Mouse (Mus musculus): ENCODE measurements around the gene Wnt1.

Wnt1 gene

DNA sequence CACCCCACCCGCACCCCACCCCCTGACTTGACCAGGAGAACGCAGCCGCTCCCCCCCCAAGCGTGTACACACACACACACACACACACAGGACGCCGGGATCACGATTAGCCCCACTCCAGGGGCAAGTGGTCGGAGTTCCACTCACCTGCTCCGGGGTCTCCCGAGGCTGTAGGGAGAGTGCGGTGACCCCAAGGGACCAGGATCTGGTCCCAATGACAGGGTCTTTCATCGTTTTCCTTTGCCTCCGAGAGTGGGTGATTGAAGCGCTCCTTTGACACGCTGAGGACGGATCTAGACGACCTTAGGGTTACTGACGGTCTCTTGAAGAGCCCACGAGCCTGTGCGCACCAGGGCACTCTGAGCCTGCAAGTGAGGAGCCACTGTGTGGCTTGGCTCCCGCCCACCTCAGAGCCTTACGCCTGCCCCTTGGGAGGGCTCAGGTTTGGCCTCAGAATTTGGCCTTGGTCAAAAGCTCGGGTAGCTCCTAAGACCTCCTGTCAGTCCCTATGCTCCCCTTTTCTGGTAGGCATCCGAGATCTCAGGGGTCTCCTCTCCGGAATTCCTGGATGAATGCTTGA, 11.4 kb upstream of the Wnt1 start:
- no peak for DNase-seq (ENCODE audit: low spot score)

DNA sequence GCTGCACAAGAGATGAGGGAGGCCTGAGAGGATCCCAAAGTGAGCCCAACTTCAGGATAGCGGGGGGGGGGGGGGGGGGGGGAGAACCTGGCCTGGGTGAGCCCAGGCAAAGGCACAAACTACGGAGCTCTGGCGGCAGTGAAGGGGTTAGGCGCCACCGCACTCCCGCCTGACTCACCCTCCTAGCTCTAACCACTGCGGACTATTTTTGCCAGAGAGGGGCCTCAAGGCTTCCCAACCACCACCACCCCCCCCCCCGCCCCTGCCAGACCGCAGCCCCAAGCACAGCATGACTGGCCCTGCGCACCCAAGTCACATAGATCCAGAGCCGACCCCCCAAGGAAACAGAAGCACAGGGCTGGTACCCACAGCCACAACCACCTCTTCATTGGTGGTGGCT, 10.9 kb upstream of the Wnt1 start:
- no peak for DNase-seq (ENCODE audit: low spot score)

- no peak for DNase-seq (ENCODE audit: low spot score)
Measured at GRCm38 (mm10) chr15:98780075-98780474, 9.6 kb upstream of the Wnt1 start.

DNA sequence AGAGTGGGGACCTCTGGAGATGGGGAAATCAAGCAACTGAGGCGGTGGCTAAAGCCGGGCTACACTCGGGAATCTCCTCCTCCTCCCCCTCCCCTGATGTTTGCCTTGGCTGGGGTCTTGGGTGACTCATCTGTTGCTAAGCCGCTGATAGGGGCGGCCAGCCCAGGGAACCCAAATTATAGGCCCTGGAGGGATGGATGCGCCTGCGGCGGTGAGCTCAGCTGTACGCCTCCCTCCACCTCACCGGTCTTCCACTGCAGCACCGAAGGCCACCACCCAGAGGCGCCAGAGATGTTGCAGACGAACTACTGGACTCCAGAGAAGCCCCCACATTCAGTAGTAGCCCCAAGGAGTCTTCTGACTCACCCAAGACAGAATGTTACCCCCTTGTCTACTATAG, 9.1 kb upstream of the Wnt1 start:
- no peak for DNase-seq (ENCODE audit: low spot score)

DNA sequence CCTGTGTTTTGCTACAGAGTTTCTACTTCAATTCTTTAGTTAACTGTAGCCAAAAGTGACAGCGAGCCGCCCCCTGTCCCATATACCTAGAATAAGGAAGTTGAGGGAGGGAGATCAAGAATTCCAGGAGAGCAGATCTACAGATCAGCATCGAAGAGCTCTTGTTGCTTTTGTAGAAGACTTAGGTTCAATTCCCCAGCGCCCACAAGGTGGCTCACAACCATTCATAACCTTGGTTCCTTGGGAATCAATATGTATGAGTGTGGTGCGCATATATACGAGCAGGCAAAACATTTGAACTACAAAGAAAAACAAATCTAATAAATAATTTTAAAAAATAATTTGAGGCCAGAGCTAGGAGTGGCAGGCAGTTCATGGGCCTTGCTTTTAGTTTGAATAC, 8.5 kb upstream of the Wnt1 start:
- no peak for DNase-seq (ENCODE audit: low spot score)

GRCm38 (mm10) chr15:98785744-98786143, 3.9 kb upstream of the Wnt1 start:
- DNase-seq (ENCODE audit: low spot score) = no peak

- DNase-seq (ENCODE audit: low spot score) = no peak
Measured at GRCm38 (mm10) chr15:98787930-98788329, 1.7 kb upstream of the Wnt1 start.

DNA sequence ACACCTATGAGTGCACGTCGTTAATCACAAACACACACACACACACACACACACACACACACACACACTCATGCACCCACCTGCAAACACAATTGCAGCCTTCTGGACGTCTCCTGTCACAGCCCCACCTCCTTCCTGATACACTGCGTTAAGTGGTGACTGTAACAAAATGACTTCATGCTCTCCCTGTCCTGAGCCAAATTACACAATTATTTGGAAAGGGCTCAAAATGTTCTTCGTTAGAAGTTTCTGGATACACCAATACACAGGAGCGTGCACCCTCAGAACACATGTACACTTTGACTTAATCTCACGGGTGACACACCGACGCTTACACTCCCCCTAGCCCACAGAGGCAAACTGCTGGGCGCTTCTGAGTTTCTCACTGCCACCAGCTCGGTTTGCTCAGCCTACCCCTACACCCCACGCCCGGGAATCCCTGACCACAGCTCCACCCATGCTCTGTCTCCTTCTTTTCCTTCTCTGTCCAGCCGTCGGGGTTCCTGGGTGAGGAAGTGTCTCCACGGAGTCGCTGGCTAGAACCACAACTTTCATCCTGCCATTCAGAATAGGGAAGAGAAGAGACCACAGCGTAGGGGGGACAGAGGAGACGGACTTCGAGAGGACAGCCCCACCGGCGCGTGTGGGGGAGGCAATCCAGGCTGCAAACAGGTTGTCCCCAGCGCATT, 541 bp upstream of the Wnt1 start:
- no peak for DNase-seq (ENCODE audit: low spot score)

- no peak for DNase-seq (ENCODE audit: low spot score)
Measured at GRCm38 (mm10) chr15:98790761-98791160, 1.1 kb downstream of the Wnt1 start.

DNA sequence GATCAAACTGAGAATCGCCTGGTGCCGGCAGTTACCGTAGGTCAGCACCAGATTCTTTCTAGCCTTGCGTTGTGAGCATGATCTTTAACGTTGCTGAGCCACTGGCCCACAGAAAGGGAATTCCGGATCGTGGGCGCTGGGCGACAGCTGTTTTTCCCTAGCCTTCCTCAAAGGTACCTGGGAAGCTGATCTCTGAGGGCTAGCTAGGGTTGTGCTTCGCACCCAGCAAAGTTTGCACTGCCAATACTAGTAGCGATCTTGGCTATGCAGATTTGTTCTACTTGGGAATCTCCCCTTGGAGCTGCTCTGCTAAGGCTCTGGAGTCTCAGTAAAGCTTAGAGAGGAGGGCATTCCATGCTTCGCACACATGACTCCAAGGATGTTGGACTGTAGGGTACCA, 1.6 kb downstream of the Wnt1 start:
- no peak for DNase-seq (ENCODE audit: low spot score)

DNA sequence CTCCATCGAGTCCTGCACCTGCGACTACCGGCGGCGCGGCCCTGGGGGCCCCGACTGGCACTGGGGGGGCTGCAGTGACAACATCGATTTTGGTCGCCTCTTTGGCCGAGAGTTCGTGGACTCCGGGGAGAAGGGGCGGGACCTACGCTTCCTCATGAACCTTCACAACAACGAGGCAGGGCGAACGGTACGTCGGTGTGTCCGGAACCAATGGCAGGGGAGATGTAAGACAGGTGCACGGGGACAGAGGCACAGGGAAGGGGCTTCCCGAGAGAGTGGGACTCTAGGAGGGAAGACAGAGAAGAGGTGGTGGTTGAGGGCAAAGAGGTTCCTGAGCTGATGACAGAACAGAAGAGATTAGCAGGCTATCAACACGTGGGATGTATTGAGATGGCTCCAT, 2.1 kb downstream of the Wnt1 start:
- no peak for DNase-seq (ENCODE audit: low spot score)

DNA sequence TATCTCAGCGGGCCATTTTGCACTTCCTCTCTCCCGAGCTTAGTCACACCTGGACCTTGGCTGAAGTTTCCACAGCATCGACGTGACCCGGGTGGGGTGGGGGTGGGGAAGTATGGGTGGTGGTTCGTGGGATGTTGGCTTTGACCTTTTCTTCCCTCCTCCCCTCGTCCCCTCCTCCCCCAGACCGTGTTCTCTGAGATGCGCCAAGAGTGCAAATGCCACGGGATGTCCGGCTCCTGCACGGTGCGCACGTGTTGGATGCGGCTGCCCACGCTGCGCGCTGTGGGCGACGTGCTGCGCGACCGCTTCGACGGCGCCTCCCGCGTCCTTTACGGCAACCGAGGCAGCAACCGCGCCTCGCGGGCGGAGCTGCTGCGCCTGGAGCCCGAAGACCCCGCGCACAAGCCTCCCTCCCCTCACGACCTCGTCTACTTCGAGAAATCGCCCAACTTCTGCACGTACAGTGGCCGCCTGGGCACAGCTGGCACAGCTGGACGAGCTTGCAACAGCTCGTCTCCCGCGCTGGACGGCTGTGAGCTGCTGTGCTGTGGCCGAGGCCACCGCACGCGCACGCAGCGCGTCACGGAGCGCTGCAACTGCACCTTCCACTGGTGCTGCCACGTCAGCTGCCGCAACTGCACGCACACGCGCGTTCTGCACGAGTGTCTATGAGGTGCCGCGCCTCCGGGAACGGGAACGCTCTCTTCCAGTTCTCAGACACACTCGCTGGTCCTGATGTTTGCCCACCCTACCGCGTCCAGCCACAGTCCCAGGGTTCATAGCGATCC, 2.8 kb downstream of the Wnt1 start:
- DNase-seq (ENCODE audit: low spot score) = no peak

DNA sequence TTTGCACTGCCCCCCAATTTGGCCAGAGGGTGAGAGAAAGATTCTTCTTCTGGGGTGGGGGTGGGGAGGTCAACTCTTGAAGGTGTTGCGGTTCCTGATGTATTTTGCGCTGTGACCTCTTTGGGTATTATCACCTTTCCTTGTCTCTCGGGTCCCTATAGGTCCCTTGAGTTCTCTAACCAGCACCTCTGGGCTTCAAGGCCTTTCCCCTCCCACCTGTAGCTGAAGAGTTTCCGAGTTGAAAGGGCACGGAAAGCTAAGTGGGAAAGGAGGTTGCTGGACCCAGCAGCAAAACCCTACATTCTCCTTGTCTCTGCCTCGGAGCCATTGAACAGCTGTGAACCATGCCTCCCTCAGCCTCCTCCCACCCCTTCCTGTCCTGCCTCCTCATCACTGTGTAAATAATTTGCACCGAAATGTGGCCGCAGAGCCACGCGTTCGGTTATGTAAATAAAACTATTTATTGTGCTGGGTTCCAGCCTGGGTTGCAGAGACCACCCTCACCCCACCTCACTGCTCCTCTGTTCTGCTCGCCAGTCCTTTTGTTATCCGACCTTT, 3.6 kb downstream of the Wnt1 start:
- no peak for DNase-seq (ENCODE audit: low spot score)

DNA sequence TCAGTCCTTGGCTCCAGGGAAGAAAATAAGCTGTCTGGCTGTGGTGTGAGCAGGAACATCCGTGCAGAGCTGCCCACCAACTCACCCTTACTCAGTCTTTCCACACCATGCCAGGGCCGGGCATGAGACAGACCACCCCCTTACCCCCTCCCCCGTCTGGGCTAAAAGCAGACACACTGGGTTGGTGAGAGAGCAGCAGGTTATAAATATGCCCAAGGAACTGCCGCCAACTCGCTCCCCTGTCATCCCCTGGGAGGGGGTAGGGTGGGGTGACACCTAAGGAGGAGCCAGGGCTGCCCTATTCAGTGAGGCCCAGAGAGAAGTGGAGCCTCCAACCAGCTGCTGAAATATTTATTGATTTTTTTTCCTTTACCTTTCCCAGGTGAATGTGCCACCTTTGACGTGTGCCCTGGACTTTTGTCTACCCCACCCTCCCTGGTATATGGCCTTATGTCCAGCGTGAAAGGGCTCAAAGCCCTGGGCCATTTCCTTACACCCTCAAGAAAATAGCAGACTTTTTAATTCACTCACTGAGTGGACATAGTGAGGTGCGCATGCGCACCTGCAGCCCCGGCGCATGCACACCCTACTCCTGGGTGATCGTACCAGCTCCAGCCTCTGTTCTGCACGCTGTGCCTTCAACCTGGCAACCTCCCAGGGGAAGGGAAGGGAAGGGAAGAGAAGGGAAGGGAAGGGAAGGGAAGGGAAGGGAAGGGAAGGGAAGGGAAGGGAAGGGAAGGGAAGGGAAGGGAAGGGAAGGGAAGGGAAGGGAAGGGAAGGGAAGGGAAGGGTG, 7.3 kb downstream of the Wnt1 start:
- DNase-seq (ENCODE audit: low spot score) = no peak

DNA sequence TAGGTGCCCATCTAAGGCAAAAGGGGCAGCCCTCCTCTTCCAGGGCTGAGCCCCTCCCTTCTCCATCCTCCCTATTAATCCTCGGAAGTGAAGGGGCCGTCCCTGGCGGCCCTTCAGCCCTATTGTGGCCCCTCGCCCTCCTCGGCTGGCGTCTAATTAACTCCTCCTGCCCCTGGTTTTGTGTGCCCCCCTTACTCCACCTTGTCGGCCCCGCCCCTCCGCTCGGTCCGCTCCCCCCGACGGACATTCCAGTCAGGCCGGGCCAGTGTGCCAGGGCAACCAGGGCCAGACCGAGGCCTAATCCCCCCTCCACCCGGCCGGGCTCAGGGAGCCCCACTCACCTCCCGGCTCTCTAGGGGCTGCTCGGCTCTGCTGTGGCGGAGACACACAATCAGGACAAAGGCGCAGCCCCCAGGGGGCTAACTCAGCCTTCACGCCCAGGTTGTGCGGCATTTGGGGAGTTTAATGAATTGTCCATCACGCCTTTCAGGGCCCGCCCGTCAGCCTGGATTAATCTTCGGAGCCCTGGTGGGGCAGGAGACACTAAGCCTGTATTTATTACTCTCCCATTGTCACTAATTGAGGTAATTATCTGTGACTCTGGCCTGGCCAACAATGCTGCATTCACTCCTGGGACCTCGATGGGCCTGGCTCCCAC, 8.3 kb downstream of the Wnt1 start:
- DNase-seq (ENCODE audit: low spot score) = no peak

DNA sequence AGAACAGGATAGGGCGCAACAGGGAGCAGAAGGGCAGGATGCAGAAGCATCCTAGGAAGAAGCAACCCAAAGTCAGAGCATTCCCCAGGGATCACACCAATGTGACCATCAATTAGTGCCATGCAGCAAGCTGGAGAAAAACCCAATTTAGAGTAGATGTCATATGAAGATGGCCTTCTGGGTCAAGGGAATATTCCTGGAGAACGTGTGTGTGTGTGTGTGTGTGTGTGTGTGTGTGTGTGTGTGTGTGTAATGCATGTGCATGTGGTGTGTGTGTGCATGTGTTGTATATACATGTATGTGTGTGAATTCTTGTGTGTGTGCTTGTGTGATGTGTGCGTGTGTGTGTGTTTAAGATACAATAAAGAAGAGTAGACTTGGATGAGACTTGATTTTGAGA, 9.2 kb downstream of the Wnt1 start:
- no peak for DNase-seq (ENCODE audit: low spot score)

- DNase-seq (ENCODE audit: low spot score) = peak; percentile 86
Measured at GRCm38 (mm10) chr15:98799396-98799795, 9.7 kb downstream of the Wnt1 start.

- no peak for DNase-seq (ENCODE audit: low spot score)
Measured at GRCm38 (mm10) chr15:98802926-98803325, 13.3 kb downstream of the Wnt1 start.

DNA sequence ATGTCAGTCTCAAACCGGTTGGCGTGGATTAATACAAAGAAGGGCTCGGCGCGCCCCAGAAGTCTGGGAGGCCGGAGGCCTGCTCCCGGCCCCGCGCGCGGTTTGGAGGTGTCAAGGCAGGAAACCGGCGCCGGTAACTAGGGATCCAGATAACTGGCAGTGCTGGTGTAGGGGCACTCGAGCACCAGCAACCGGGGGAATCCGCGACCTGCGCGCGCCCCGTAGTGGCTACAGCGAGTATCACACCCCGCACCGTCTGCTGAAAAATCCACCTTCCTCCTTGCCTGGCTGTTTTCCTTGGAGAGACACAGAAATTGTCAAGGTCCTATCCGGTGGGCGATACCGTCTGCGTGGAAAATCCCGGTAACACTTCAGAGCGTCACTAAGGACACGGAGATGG, 14.4 kb downstream of the Wnt1 start:
- peak; percentile 84 for DNase-seq (ENCODE audit: low spot score)

- DNase-seq (ENCODE audit: low spot score) = peak; percentile 63
Measured at GRCm38 (mm10) chr15:98805324-98806040, 15.8 kb downstream of the Wnt1 start.

All from urinary bladder, postnatal 25 days (tissue).